Mouse (Mus musculus): ENCODE measurements at regions not wholly inside any gene's neighbourhood (a gene's known extent, or its start where the extent isn't known, plus 50 kb on each side); places are given as distances from the start of the nearest gene placed in this dataset.
"Not testable (repeated sequence)": the region's sequence is repeated elsewhere in the genome, so short reads cannot be mapped to it uniquely, and the experiment has no call there.

GRCm38 (mm10) chr13:10867864-10868263 lies 507.2 kb upstream of the Chrm3 start:
- 64% methylated on average over 2 of the region's 2 CpGs for WGBS
- Histone ChIP-seq H3K9me3 (ENCODE audit: low read length) (no peaks in the 10 kb centered on the region), H3K9ac (replicated peaks; ENCODE audit: low read length) (no peak overlapping the region), H3K27me3 (ENCODE audit: insufficient read depth, low read length) (no peaks in the 10 kb centered on the region), H3K4me3 (ENCODE audit: low read length) (no peak overlapping the region), H3K36me3 (ENCODE audit: insufficient read depth, low read length) (no peaks in the 10 kb centered on the region), H3K4me1 (ENCODE audit: insufficient read depth, low read length) (no peaks in the 10 kb centered on the region), H3K4me2 (ENCODE audit: low read depth, low read length) (no peak overlapping the region), H3K27ac (no peak overlapping the region)
- no peak for TF ChIP-seq CTCF (IDR thresholded peaks at IDR 0.05; ENCODE audit: low read depth)
- ATAC-seq (no peak), DNase-seq (ENCODE audit: low spot score) (no peak)

GRCm38 (mm10) chr13:10855947-10856561 lies 495.4 kb upstream of the Chrm3 start:
- WGBS = 92% methylated on average over 9 of the region's 9 CpGs
- H3K27ac ChIP-seq; H3K27me3 ChIP-seq (ENCODE audit: insufficient read depth, low read length); H3K4me3 ChIP-seq (ENCODE audit: low read length); H3K9me3 ChIP-seq (ENCODE audit: low read length); H3K9ac ChIP-seq (replicated peaks; ENCODE audit: low read length); DNase-seq (ENCODE audit: low spot score); H3K36me3 ChIP-seq (ENCODE audit: insufficient read depth, low read length); H3K4me2 ChIP-seq (ENCODE audit: low read depth, low read length); ATAC-seq; H3K4me1 ChIP-seq (ENCODE audit: insufficient read depth, low read length): not testable (repeated sequence)

GRCm38 (mm10) chr13:10845212-10845611 lies 484.6 kb upstream of the Chrm3 start:
- ATAC-seq = no peak
- DNase-seq (ENCODE audit: low spot score) = no peak
- H3K4me1 ChIP-seq (ENCODE audit: insufficient read depth, low read length) = no peaks in the 10 kb centered on the region
- no peak overlapping the region for H3K27ac ChIP-seq
- 54% methylated on average over 5 of the region's 5 CpGs for WGBS
- no peaks in the 10 kb centered on the region for H3K9me3 ChIP-seq (ENCODE audit: low read length)
- no peak overlapping the region for H3K4me2 ChIP-seq (ENCODE audit: low read depth, low read length)
- H3K9ac ChIP-seq (replicated peaks; ENCODE audit: low read length) = no peak overlapping the region
- no peak for TF ChIP-seq CTCF (IDR thresholded peaks at IDR 0.05; ENCODE audit: low read depth)
- no peaks in the 10 kb centered on the region for H3K27me3 ChIP-seq (ENCODE audit: insufficient read depth, low read length)
- H3K36me3 ChIP-seq (ENCODE audit: insufficient read depth, low read length) = no peaks in the 10 kb centered on the region
- no peak overlapping the region for H3K4me3 ChIP-seq (ENCODE audit: low read length)

GRCm38 (mm10) chr13:10799351-10799913 lies 438.8 kb upstream of the Chrm3 start:
- Histone ChIP-seq H3K4me2 (ENCODE audit: low read depth, low read length) (no peak overlapping the region), H3K36me3 (ENCODE audit: insufficient read depth, low read length) (no peaks in the 10 kb centered on the region), H3K9me3 (ENCODE audit: low read length) (no peaks in the 10 kb centered on the region), H3K27me3 (ENCODE audit: insufficient read depth, low read length) (no peaks in the 10 kb centered on the region), H3K9ac (replicated peaks; ENCODE audit: low read length) (no peak overlapping the region), H3K4me3 (ENCODE audit: low read length) (no peak overlapping the region), H3K27ac (no peak overlapping the region), H3K4me1 (ENCODE audit: insufficient read depth, low read length) (no peaks in the 10 kb centered on the region)
- ATAC-seq = no peak
- no peak for TF ChIP-seq CTCF (IDR thresholded peaks at IDR 0.05; ENCODE audit: low read depth)
- no peak for DNase-seq (ENCODE audit: low spot score)
- WGBS = 66% methylated on average over 3 of the region's 3 CpGs

Data from hindbrain, postnatal 0 days (tissue).